Mouse (Mus musculus): Measurements from ENCODE around the gene Siva1. TPM values are rescaled to one million over a fixed set of nuclear protein-coding genes. Genes with fewer than 3 reads are reported as not detected.

Siva1 gene
- polyA plus RNA-seq, 1 experiment from 2014 or later, result 174 TPM

GRCm38 (mm10) chr12:112677076-112677475 is 32.6 kb downstream of the Siva1 start:
- no peak for DNase-seq (ENCODE audit: low spot score)

- DNase-seq (ENCODE audit: low spot score), result peak; percentile 30
Observed at GRCm38 (mm10) chr12:112677943-112678554, 33.6 kb downstream of the Siva1 start.

GRCm38 (mm10) chr12:112678555-112679026 is 34.1 kb downstream of the Siva1 start, which contains the start of gene Zbtb42:
Zbtb42 (plus strand) TSS chr12:112678828.
- peak; percentile 34 for DNase-seq (ENCODE audit: low spot score)

- DNase-seq (ENCODE audit: low spot score), result peak; percentile 52
Observed at GRCm38 (mm10) chr12:112679027-112679996, 34.8 kb downstream of the Siva1 start.

GRCm38 (mm10) chr12:112683351-112683750 is 38.9 kb downstream of the Siva1 start:
- DNase-seq (ENCODE audit: low spot score), result no peak

GRCm38 (mm10) chr12:112688458-112688857 is 44.0 kb downstream of the Siva1 start:
- no peak for DNase-seq (ENCODE audit: low spot score)

GRCm38 (mm10) chr12:112693185-112694126 is 49.0 kb downstream of the Siva1 start:
- peak; percentile 92 for DNase-seq (ENCODE audit: low spot score)

GRCm38 (mm10) chr12:112694127-112694475 is 49.6 kb downstream of the Siva1 start:
- DNase-seq (ENCODE audit: low spot score), result no peak

- DNase-seq (ENCODE audit: low spot score), result no peak
Observed at GRCm38 (mm10) chr12:112696806-112697425, 52.4 kb downstream of the Siva1 start.

Small RNA genes lying within 50 kb of the gene (microRNA-seq; reads per million reads assigned to microRNA genes)
- gene Mir6939 (ENCODE audit: borderline number of aligned reads), result not detected

Other genes with a start within 250 kb of the Siva1 start
- gene A530016L24Rik, start 155.2 kb upstream of the Siva1 start, polyA plus RNA-seq (2015; fragmentation: Nextera tagmentation; extraction: Ambion mirVana), result 0.06 and 0.09 TPM in 2 replicates
- 0.08 and 0.18 TPM in 2 replicates for gene Tmem179, start 127.9 kb upstream of the Siva1 start, polyA plus RNA-seq (2015; fragmentation: Nextera tagmentation; extraction: Ambion mirVana)
- 2.2 and 3.1 TPM in 2 replicates for gene Inf2, start 55.9 kb upstream of the Siva1 start, polyA plus RNA-seq (2015; fragmentation: Nextera tagmentation; extraction: Ambion mirVana)
- gene Adssl1, start 24.6 kb upstream of the Siva1 start, polyA plus RNA-seq (2015; fragmentation: Nextera tagmentation; extraction: Ambion mirVana), result 10.1 and 10.6 TPM in 2 replicates
- 60.8 and 80.4 TPM in 2 replicates for gene Akt1, start 30.2 kb downstream of the Siva1 start, polyA plus RNA-seq (2015; fragmentation: Nextera tagmentation; extraction: Ambion mirVana)
- gene Zbtb42, start 34.1 kb downstream of the Siva1 start, polyA plus RNA-seq (2015; fragmentation: Nextera tagmentation; extraction: Ambion mirVana), result 2.6 and 2.8 TPM in 2 replicates
- gene Cep170b, start 75.8 kb downstream of the Siva1 start, polyA plus RNA-seq (2015; fragmentation: Nextera tagmentation; extraction: Ambion mirVana), result 4.3 and 4.9 TPM in 2 replicates
- gene Pld4, start 116.0 kb downstream of the Siva1 start, polyA plus RNA-seq (2015; fragmentation: Nextera tagmentation; extraction: Ambion mirVana), result 46.2 and 49.3 TPM in 2 replicates
- 1.0 and 1.2 TPM in 2 replicates for gene Ahnak2, start 158.0 kb downstream of the Siva1 start, polyA plus RNA-seq (2015; fragmentation: Nextera tagmentation; extraction: Ambion mirVana)
- gene Clba1, start 164.3 kb downstream of the Siva1 start, polyA plus RNA-seq (2015; fragmentation: Nextera tagmentation; extraction: Ambion mirVana), result 4.8 and 4.9 TPM in 2 replicates
- gene Cdca4, start 184.7 kb downstream of the Siva1 start, polyA plus RNA-seq (2015; fragmentation: Nextera tagmentation; extraction: Ambion mirVana), result 147 and 151 TPM in 2 replicates
- gene Gpr132, start 223.5 kb downstream of the Siva1 start, polyA plus RNA-seq (2015; fragmentation: Nextera tagmentation; extraction: Ambion mirVana), result 26.6 and 28.5 TPM in 2 replicates